Comparison of ENCODE assay signal across 16 mouse cellular contexts in genomic region chr15:37030929-37031328, GRCm38 (mm10). TPM values are rescaled to one million over a fixed set of nuclear protein-coding genes. Genes with fewer than 3 reads are reported as not detected.
DNase-seq lines count a peak whose midpoint lies in the region; ATAC-seq and TF ChIP-seq lines count a peak whose summit lies in the region.
"Had no signal": no experiment of that assay in that cellular context is flagged by ENCODE, and none has a peak within 500 bp of the region (broad histone marks: within the 10 kb centered on the region; RNA-seq: fewer than 3 reads in every experiment).

No protein-coding gene starts in this region.

- no peak overlapping the region for H3K4me3 ChIP-seq in hindbrain, embryonic 12.5 days
- no peak overlapping the region for H3K4me3 ChIP-seq in hindbrain, embryonic 14.5 days (replicated peaks; ENCODE audit: low read length)
- no peak overlapping the region for H3K4me3 ChIP-seq in liver, embryonic 12.5 days
- H3K4me3 ChIP-seq in liver, embryonic 11.5 days (ENCODE audit: low read depth, low read length): no peak overlapping the region
- no peak overlapping the region for H3K4me3 ChIP-seq in embryonic fibroblast, embryonic 13.5 days (ENCODE audit: insufficient read depth, low read length)
- no peak overlapping the region for H3K4me3 ChIP-seq in small intestine, adult 2 months (ENCODE audit: low read depth, low read length)
- H3K4me3 ChIP-seq: forebrain, embryonic 10.5 days had no signal

- DNase-seq in hindbrain, embryonic 14.5 days (ENCODE audit: low spot score): no peak
- no peak for DNase-seq in liver, embryonic 11.5 days (ENCODE audit: low spot score)
- DNase-seq in cerebellum, adult 11 months: no peak
- DNase-seq: adrenal gland, adult 2 months; cerebellum, adult 9-11 months; heart, postnatal 14 days; kidney, adult 11 months; kidney, postnatal 4 days; liver, postnatal 0 days; spleen, adult 18-20 months had no signal

- peaks cover 8% of the 10 kb centered on the region for H3K4me1 ChIP-seq in hindbrain, embryonic 12.5 days
- no peaks in the 10 kb centered on the region; the same call in 1 of the 2 replicates for H3K4me1 ChIP-seq in hindbrain, embryonic 14.5 days (replicated peaks; ENCODE audit: control insufficient read depth, insufficient read depth, low read length)
- no peaks in the 10 kb centered on the region for H3K4me1 ChIP-seq in liver, embryonic 12.5 days
- H3K4me1 ChIP-seq in liver, embryonic 11.5 days (replicated peaks; ENCODE audit: control insufficient read depth, insufficient read depth, low read length): no peaks in the 10 kb centered on the region
- peaks cover 4% of the 10 kb centered on the region; the same call in 1 of the 2 replicates for H3K4me1 ChIP-seq in embryonic fibroblast, embryonic 13.5 days (ENCODE audit: control insufficient read depth, insufficient read depth, low read length)
- peaks cover 5% of the 10 kb centered on the region; the same call in 1 of the 2 replicates for H3K4me1 ChIP-seq in small intestine, adult 2 months (ENCODE audit: control insufficient read depth, insufficient read depth, insufficient read length, low read length)

- no peaks in the 10 kb centered on the region for H3K36me3 ChIP-seq in hindbrain, embryonic 12.5 days
- no peaks in the 10 kb centered on the region for H3K36me3 ChIP-seq in hindbrain, embryonic 14.5 days (replicated peaks; ENCODE audit: control insufficient read depth, insufficient read depth)
- no peaks in the 10 kb centered on the region for H3K36me3 ChIP-seq in liver, embryonic 12.5 days
- no peaks in the 10 kb centered on the region for H3K36me3 ChIP-seq in liver, embryonic 11.5 days (ENCODE audit: control insufficient read depth, insufficient read depth, low read length)
- H3K36me3 ChIP-seq in small intestine, adult 2 months (ENCODE audit: control insufficient read depth, insufficient read depth, low read length): no peaks in the 10 kb centered on the region
- H3K36me3 ChIP-seq: forebrain, embryonic 10.5 days had no signal

- 87% methylated on average over 3 of the region's 3 CpGs for WGBS in hindbrain, embryonic 12.5 days
- WGBS in hindbrain, embryonic 14.5 days: 88% methylated on average over 3 of the region's 3 CpGs
- 67% methylated on average over 3 of the region's 3 CpGs for WGBS in liver, embryonic 12.5 days (ENCODE audit: insufficient replicate concordance)
- WGBS in liver, embryonic 11.5 days: 67% methylated on average over 3 of the region's 3 CpGs
- whole genome bisulfite sequencing in small intestine, adult 2 months: 72% methylated on average over 3 of the region's 3 CpGs

- no peaks in the 10 kb centered on the region for H3K9me3 ChIP-seq in hindbrain, embryonic 12.5 days (replicated peaks)
- no peaks in the 10 kb centered on the region for H3K9me3 ChIP-seq in hindbrain, embryonic 14.5 days (ENCODE audit: control insufficient read depth, low read length)
- no peaks in the 10 kb centered on the region for H3K9me3 ChIP-seq in liver, embryonic 12.5 days (replicated peaks)
- no peaks in the 10 kb centered on the region for H3K9me3 ChIP-seq in liver, embryonic 11.5 days (ENCODE audit: control insufficient read depth, low read length)
- H3K9me3 ChIP-seq: forebrain, embryonic 10.5 days had no signal

- no peak for ATAC-seq in hindbrain, embryonic 12.5 days (ENCODE audit: low FRiP score)
- no peak for ATAC-seq in hindbrain, embryonic 14.5 days (ENCODE audit: low FRiP score)
- ATAC-seq in liver, embryonic 12.5 days: no peak
- ATAC-seq in liver, embryonic 11.5 days (replicated peaks; ENCODE audit: low FRiP score): no peak
- ATAC-seq: liver, postnatal 0 days had no signal

- no peak for TF ChIP-seq POLR2A in embryonic fibroblast, embryonic 13.5 days (IDR thresholded peaks at IDR 0.05; ENCODE audit: low read depth, low read length)
- no peak for TF ChIP-seq POLR2A in small intestine, adult 2 months (IDR thresholded peaks at IDR 0.05; ENCODE audit: low read depth, low read length)

- H3K27me3 ChIP-seq in hindbrain, embryonic 12.5 days: no peaks in the 10 kb centered on the region
- H3K27me3 ChIP-seq in hindbrain, embryonic 14.5 days (ENCODE audit: control insufficient read depth, insufficient read depth, low read length): no peaks in the 10 kb centered on the region
- H3K27me3 ChIP-seq in liver, embryonic 12.5 days (replicated peaks): no peaks in the 10 kb centered on the region
- no peaks in the 10 kb centered on the region for H3K27me3 ChIP-seq in liver, embryonic 11.5 days (replicated peaks; ENCODE audit: control insufficient read depth, insufficient read depth, low read length)
- no peaks in the 10 kb centered on the region for H3K27me3 ChIP-seq in small intestine, adult 2 months (ENCODE audit: control insufficient read depth, insufficient read depth, low read length)

- no peak overlapping the region for H3K4me2 ChIP-seq in hindbrain, embryonic 12.5 days (replicated peaks)
- no peak overlapping the region for H3K4me2 ChIP-seq in hindbrain, embryonic 14.5 days (replicated peaks)
- no peak overlapping the region for H3K4me2 ChIP-seq in liver, embryonic 12.5 days
- no peak overlapping the region for H3K4me2 ChIP-seq in liver, embryonic 11.5 days
- H3K4me2 ChIP-seq: midbrain, embryonic 11.5 days had no signal

- TF ChIP-seq CTCF in embryonic fibroblast, embryonic 13.5 days (IDR thresholded peaks at IDR 0.05; ENCODE audit: borderline replicate concordance, insufficient read depth, low read length): no peak
- TF ChIP-seq CTCF in small intestine, adult 2 months (IDR thresholded peaks at IDR 0.05; ENCODE audit: extremely low read depth, insufficient read length, insufficient replicate concordance, low read depth, low read length): no peak

- H3K27ac ChIP-seq in hindbrain, embryonic 12.5 days: peak overlapping the region; percentile 35; the same call in 1 of the 2 replicates
- H3K27ac ChIP-seq in hindbrain, embryonic 14.5 days: no peak overlapping the region
- H3K27ac ChIP-seq in liver, embryonic 12.5 days: 0 out of 2 replicates have a peak overlapping the region, but pooled peaks have one; percentile 12
- H3K27ac ChIP-seq in liver, embryonic 11.5 days (ENCODE audit: low read depth, low read length): no peak overlapping the region
- H3K27ac ChIP-seq in embryonic fibroblast, embryonic 13.5 days (ENCODE audit: insufficient read depth, low read length): peak overlapping the region; percentile 67
- H3K27ac ChIP-seq in small intestine, adult 2 months (ENCODE audit: insufficient read depth, low read depth, low read length): peak overlapping the region; percentile 30; the same call in 1 of the 2 replicates
- H3K27ac ChIP-seq: forebrain, embryonic 10.5 days had no signal

- H3K9ac ChIP-seq in hindbrain, embryonic 12.5 days: no peak overlapping the region
- no peak overlapping the region for H3K9ac ChIP-seq in hindbrain, embryonic 14.5 days
- H3K9ac ChIP-seq in liver, embryonic 12.5 days: no peak overlapping the region
- no peak overlapping the region for H3K9ac ChIP-seq in liver, embryonic 11.5 days (ENCODE audit: low read depth, low read length)
- H3K9ac ChIP-seq: liver, postnatal 0 days had no signal

RNA-seq across cellular contexts. Expression of gene Zfp706, which starts 23.4 kb away (rescaled TPM):
- polyA plus RNA-seq in hindbrain, embryonic 12.5 days (2016; fragmentation: Nextera tagmentation; extraction: Ambion mirVana): 417 and 440 TPM in 2 replicates
- 424 and 425 TPM in 2 replicates for polyA plus RNA-seq in hindbrain, embryonic 14.5 days (2014; fragmentation: Nextera tagmentation; extraction: Ambion mirVana)
- polyA plus RNA-seq in liver, embryonic 12.5 days (2016; fragmentation: Nextera tagmentation; extraction: Ambion mirVana): 301 and 318 TPM in 2 replicates
- 419 and 426 TPM in 2 replicates for polyA plus RNA-seq in liver, embryonic 11.5 days (2014; fragmentation: Nextera tagmentation; extraction: Ambion mirVana)
- polyA plus RNA-seq in embryonic fibroblast, embryonic 13.5 days (2011; ENCODE audit: insufficient read length, low read depth, missing spikeins): 150 and 165 TPM in 2 replicates
- polyA plus RNA-seq in small intestine, adult 2 months (2012; rRNA removed): 28.1 and 34.7 TPM in 2 replicates

Comparison
In these comparisons a context has a peak if more than half of its experiments do, and no peak if none do; other contexts are left out.
1. H3K27ac ChIP-seq: peak in hindbrain, embryonic 12.5 days (single experiment), liver, embryonic 12.5 days (single experiment), embryonic fibroblast, embryonic 13.5 days (single experiment) and small intestine, adult 2 months (single experiment); none in hindbrain, embryonic 14.5 days (single experiment) and liver, embryonic 11.5 days (single experiment).